Mouse (Mus musculus) ES-Bruce4 (cell line): ENCODE data around the gene Glul.

Experiments
- CTCF ChIP-seq: IDR thresholded peaks from one replicate; pipeline ENCODE4 v1.8.1; 2011; ENCODE audit warnings: low read depth, low read length
- EP300 ChIP-seq: IDR thresholded peaks from 2 replicates; pipeline ENCODE4 v1.6.1; 2011; ENCODE audit warnings: low read depth, low read length; ENCODE audit not compliant: insufficient read depth

- TF ChIP-seq EP300 (no peak), CTCF (no peak)
Measured at GRCm38 (mm10) chr1:153953232-153953631, 53.5 kb downstream of the Glul start.
